Mouse (Mus musculus): ENCODE results near the gene Chst11.
A peak's percentile ranks its signal among the peaks of the same experiment; 100 is the strongest.

Gene Chst11

DNA sequence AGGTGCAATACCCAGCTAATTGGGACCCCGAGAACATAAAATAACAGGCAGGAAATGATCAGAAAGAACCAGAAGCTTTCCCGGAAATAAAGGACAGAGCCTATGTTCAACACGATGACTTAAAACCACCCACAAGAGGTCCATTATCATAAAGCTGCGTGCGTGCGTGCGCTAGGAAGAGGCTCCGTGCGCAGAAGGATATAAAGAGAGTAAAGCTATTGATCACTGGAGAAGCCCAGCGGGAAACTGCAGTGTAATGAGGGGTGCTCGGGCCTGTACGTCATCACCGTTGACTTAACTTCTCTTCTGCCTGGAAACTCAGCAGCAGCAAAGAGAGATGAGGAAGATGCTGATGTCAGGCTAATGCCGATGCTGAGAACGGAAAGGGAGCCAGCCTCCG lies 224.8 kb downstream of the Chst11 start:
- DNase-seq (ENCODE audit: low read depth, low spot score), result no peak

DNA sequence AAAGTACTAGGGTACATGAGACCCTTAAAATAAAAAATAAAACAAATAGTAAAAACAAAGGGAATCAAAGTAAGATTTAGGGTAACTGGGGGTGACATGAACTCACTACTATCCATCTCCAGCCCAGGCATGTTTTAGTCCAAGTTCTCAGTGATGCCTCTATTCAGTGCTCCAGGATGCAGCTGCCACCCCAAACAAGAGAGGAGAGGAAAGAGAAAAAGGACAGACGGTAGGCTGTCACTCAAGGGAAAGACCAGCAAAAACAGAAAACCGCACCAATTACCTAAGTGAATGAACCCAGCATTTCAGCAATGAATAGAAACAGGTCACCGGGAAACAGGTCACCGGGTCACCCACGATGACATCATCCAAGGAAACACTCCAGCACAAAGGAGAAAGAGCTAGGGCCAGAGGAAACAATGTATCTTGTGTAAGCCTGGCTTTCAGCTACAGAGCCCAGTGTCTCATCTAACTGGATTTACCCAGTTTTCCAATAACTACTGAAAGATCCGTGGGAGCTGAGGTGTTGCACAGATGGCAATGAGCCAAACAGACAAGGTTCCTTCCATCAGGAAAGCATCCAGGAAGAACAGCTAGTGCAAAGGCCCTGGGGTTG lies 225.8 kb downstream of the Chst11 start:
- DNase-seq (ENCODE audit: low read depth, low spot score), result no peak

GRCm38 (mm10) chr10:83212618-83213017 lies 227.3 kb downstream of the Chst11 start:
- DNase-seq (ENCODE audit: low read depth, low spot score), result no peak

DNA sequence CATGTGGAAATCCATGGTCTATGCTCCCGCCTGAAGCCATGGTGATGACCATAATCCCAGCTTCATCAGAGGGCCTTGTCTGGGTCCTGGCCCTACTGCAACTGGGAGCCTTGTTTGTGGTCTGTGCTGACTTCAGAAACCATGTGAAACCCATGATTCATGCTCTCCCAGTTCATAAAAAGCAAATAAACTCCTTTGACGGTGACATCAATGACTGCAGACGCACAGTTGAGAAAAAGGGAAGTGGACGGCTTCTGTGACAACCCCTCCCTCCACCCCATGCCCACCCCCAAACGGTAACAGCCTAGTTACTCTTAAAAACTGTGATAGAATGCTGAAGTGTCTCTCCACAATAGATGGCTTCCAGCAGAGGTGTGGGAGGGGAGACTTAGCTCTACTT lies 230.3 kb downstream of the Chst11 start:
- no peak for DNase-seq (ENCODE audit: low read depth, low spot score)

- DNase-seq (ENCODE audit: low read depth, low spot score), result no peak
These were observed 232.0 kb downstream of the Chst11 start for GRCm38 (mm10) chr10:83217256-83217655.

DNA sequence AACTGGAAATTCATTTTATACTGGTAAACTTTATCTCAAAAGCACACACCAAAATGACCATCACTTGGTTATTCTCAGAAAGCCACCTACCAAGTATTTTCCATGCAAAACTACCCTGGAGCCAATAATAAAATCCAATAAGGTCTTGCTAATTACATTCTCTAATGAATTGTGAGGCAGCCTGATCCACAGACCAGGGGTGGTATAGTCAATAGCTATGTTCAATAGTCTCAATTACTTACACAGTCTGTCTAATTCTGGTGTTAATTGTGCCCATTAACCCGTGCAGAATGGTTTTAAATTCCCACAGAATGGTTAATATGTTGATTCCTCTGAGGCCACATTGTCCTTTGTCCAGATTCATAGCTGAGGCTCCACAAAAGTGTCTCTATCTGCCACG lies 233.5 kb downstream of the Chst11 start:
- no peak for DNase-seq (ENCODE audit: low read depth, low spot score)

GRCm38 (mm10) chr10:83219729-83220128 lies 234.4 kb downstream of the Chst11 start:
- peak; percentile 79 for DNase-seq (ENCODE audit: low read depth, low spot score)

GRCm38 (mm10) chr10:83220217-83220616 lies 234.9 kb downstream of the Chst11 start:
- DNase-seq (ENCODE audit: low read depth, low spot score), result no peak

GRCm38 (mm10) chr10:83220847-83221246 lies 235.5 kb downstream of the Chst11 start:
- no peak for DNase-seq (ENCODE audit: low read depth, low spot score)

- DNase-seq (ENCODE audit: low read depth, low spot score), result peak; percentile 57
These were observed 239.7 kb downstream of the Chst11 start for GRCm38 (mm10) chr10:83224999-83225398.

DNA sequence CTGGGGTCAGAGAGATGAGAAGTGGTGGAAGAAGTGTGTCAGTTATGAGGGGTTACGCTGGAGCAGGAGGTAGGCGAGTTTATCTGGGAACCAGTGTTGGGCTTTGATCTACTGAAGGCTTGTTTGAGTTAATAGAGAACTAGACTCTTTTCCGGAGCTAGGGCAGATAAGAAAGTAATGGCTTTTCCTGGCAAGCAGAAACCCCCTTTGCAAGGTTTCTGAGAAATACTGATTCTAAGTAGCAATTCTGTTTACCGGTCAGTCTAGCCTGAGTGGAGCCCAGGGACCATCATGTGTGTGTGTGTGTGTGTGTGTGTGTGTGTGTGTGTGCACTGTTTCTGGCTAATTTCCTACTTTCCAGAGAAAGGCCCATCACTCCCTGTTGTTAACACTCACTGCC lies 243.3 kb downstream of the Chst11 start:
- DNase-seq (ENCODE audit: low read depth, low spot score), result no peak

DNA sequence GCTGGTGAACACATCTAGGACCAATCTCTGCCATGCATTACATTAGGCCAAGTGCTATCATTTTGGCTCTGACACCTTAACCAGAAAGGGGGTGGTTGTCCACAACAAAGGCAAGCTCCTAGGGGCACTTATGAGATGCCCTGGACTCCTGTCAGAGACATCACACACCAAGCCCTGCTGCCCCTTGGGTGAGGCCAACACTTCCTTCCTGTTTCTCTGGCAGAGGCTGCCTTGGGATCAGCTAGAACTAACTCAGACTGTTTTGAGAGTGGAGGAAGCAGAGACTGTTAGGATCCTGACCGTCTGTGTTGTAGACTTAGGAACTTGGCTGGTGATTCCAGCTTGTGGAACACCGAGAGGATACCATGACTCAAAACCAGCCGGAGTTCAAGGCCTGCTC lies 248.7 kb downstream of the Chst11 start:
- DNase-seq (ENCODE audit: low read depth, low spot score), result no peak

- DNase-seq (ENCODE audit: low read depth, low spot score), result no peak
These were observed 249.1 kb downstream of the Chst11 start for GRCm38 (mm10) chr10:83234391-83234790.

DNA sequence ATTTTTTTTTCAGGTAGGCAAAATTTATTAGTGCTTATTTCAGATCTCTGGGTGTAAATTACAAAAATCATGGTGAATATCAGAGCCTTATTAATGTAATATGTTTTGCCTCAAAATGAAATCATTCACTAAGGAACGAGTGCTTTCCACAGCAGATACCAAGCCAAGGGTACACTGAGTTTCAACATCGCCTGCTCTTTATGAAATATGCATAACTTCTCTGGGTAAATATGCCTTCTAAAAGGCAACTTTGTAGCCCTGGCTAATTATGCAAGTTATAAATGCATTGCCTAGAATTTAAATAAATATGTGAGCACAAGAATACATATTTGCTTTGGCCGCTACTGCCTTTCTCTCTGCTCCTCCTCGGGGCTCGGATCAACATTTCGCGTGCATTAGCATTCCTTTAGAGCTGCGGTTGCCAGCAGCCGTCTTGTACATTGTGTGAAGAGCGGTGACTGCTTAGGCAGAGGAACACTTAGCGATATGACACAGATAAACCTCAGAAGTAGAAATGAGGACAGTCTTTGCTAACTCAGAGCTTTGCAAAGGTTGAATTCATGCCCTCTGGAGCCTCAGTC lies 256.9 kb downstream of the Chst11 start:
- no peak for DNase-seq (ENCODE audit: low read depth, low spot score)

DNA sequence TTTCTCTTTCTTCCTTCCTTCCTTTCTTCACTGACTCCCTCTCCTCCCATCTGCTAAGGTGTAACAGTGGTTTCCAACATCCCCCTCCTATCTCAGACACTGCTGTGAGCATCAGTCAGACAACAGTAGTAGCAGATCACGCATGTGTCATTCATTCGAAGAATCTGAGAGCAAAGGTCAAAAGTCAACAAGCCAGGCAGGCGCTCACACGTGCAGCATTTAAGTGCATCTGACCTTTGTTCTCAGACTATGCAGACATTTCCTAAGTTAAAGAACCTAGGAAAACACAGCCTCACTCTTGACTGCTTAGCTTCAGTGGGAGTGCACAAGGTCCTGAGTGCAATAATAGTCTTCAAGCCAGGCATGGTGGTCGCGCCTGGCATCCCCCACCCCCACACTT lies 258.8 kb downstream of the Chst11 start:
- DNase-seq (ENCODE audit: low read depth, low spot score), result peak; percentile 19
